Comparison of ENCODE assay signal across 23 mouse cellular contexts in genomic region chr8:94552696-94553095, GRCm38 (mm10). TPM values are rescaled to one million over a fixed set of nuclear protein-coding genes. Genes with fewer than 3 reads are reported as not detected.
DNase-seq lines count a peak whose midpoint lies in the region; ATAC-seq and TF ChIP-seq lines count a peak whose summit lies in the region.
"Had no signal": no experiment of that assay in that cellular context is flagged by ENCODE, and none has a peak within 500 bp of the region (broad histone marks: within the 10 kb centered on the region; RNA-seq: fewer than 3 reads in every experiment).

No protein-coding gene starts in this region.

- H3K4me3 ChIP-seq in forebrain, embryonic 10.5 days, result no peak overlapping the region
- no peak overlapping the region for H3K4me3 ChIP-seq in forebrain, embryonic 16.5 days (replicated peaks; ENCODE audit: low read length)
- H3K4me3 ChIP-seq in forebrain, embryonic 13.5 days, result no peak overlapping the region
- H3K4me3 ChIP-seq in myocyte, result no peak overlapping the region
- H3K4me3 ChIP-seq: embryonic facial prominence, embryonic 15.5 days; limb, embryonic 13.5 days; liver, embryonic 15.5 days; megakaryocyte, embryonic 14.5 days; stomach, embryonic 15.5 days had no signal

- peaks cover 57% of the 10 kb centered on the region for H3K4me1 ChIP-seq in forebrain, embryonic 10.5 days
- peaks cover 19% of the 10 kb centered on the region for H3K4me1 ChIP-seq in forebrain, embryonic 16.5 days (replicated peaks; ENCODE audit: control insufficient read depth, insufficient read depth, low read length)
- H3K4me1 ChIP-seq in forebrain, embryonic 13.5 days, result peaks cover 39% of the 10 kb centered on the region
- H3K4me1 ChIP-seq: embryonic facial prominence, embryonic 15.5 days; liver, embryonic 15.5 days; stomach, embryonic 15.5 days had no signal

- H3K36me3 ChIP-seq in forebrain, embryonic 10.5 days (replicated peaks), result 0 out of 2 replicates have a peak, but pooled peaks cover 2% of the 10 kb centered on the region
- no peaks in the 10 kb centered on the region for H3K36me3 ChIP-seq in forebrain, embryonic 16.5 days (ENCODE audit: control insufficient read depth, insufficient read depth)
- no peaks in the 10 kb centered on the region for H3K36me3 ChIP-seq in forebrain, embryonic 13.5 days (ENCODE audit: poor library complexity, severe bottlenecking)
- H3K36me3 ChIP-seq in myocyte (ENCODE audit: control insufficient read depth, insufficient read depth), result no peaks in the 10 kb centered on the region
- H3K36me3 ChIP-seq: embryonic facial prominence, embryonic 15.5 days; limb, embryonic 13.5 days; liver, embryonic 15.5 days; stomach, embryonic 15.5 days had no signal

- 85% methylated on average over 2 of the region's 2 CpGs for WGBS in forebrain, embryonic 10.5 days
- WGBS in forebrain, embryonic 16.5 days, result 60% methylated on average over 2 of the region's 2 CpGs
- WGBS in forebrain, embryonic 13.5 days, result 84% methylated on average over 2 of the region's 2 CpGs

- no peaks in the 10 kb centered on the region for H3K9me3 ChIP-seq in forebrain, embryonic 10.5 days
- no peaks in the 10 kb centered on the region for H3K9me3 ChIP-seq in forebrain, embryonic 16.5 days (ENCODE audit: control insufficient read depth, low read length)
- H3K9me3 ChIP-seq in forebrain, embryonic 13.5 days (replicated peaks), result no peaks in the 10 kb centered on the region
- H3K9me3 ChIP-seq: embryonic facial prominence, embryonic 15.5 days; limb, embryonic 13.5 days; liver, embryonic 15.5 days; megakaryocyte, embryonic 14.5 days; stomach, embryonic 15.5 days had no signal

- no peak overlapping the region for H3ac ChIP-seq in myocyte (ENCODE audit: control insufficient read depth, insufficient read length)

- H3K4me2 ChIP-seq in forebrain, embryonic 16.5 days (ENCODE audit: low read length), result no peak overlapping the region
- no peak overlapping the region for H3K4me2 ChIP-seq in forebrain, embryonic 13.5 days
- no peak overlapping the region for H3K4me2 ChIP-seq in myocyte (ENCODE audit: low read depth)
- H3K4me2 ChIP-seq: embryonic facial prominence, embryonic 15.5 days; limb, embryonic 13.5 days; liver, embryonic 15.5 days; stomach, embryonic 15.5 days had no signal

- ATAC-seq in forebrain, embryonic 16.5 days, result no peak
- no peak for ATAC-seq in forebrain, embryonic 13.5 days
- peak; percentile 54 for ATAC-seq in megakaryocyte progenitor cell, adult 5-6 weeks (replicated peaks; ENCODE audit: poor library complexity)
- ATAC-seq: lung, postnatal 0 days had no signal

- H3K27me3 ChIP-seq in forebrain, embryonic 10.5 days (ENCODE audit: poor library complexity, severe bottlenecking), result no peaks in the 10 kb centered on the region
- H3K27me3 ChIP-seq in forebrain, embryonic 16.5 days (replicated peaks; ENCODE audit: control insufficient read depth, insufficient read depth, low read length), result no peaks in the 10 kb centered on the region
- no peaks in the 10 kb centered on the region for H3K27me3 ChIP-seq in forebrain, embryonic 13.5 days
- no peaks in the 10 kb centered on the region for H3K27me3 ChIP-seq in myocyte (ENCODE audit: control insufficient read depth, insufficient read depth, insufficient read length)
- H3K27me3 ChIP-seq: CH12.LX; embryonic facial prominence, embryonic 15.5 days; limb, embryonic 13.5 days; liver, embryonic 15.5 days; stomach, embryonic 15.5 days had no signal

- no peak for DNase-seq in forebrain, embryonic 10.5 days (ENCODE audit: extremely low spot score, low spot score)
- DNase-seq in gastrocnemius, adult 18-20 months (ENCODE audit: low spot score), result no peak
- DNase-seq in adipocyte (ENCODE audit: low spot score), result no peak
- DNase-seq in cerebellum, adult 18-20 months, result no peak
- DNase-seq: adrenal gland, postnatal 25 days; cerebellum, adult 8-10 months; gastrocnemius, postnatal 10 days; kidney, adult 18-20 months; kidney, postnatal 14 days; layer of hippocampus, adult 9-11 months; right cerebral cortex, postnatal 14 days; thymus, adult 2 months had no signal

- no peak overlapping the region for H3K9ac ChIP-seq in forebrain, embryonic 16.5 days (replicated peaks; ENCODE audit: low read depth, low read length)
- H3K9ac ChIP-seq in forebrain, embryonic 13.5 days, result no peak overlapping the region
- H3K9ac ChIP-seq: embryonic facial prominence, embryonic 15.5 days; limb, embryonic 13.5 days; liver, embryonic 15.5 days; stomach, embryonic 15.5 days had no signal

- no peaks in the 10 kb centered on the region for H3K79me2 ChIP-seq in myocyte (ENCODE audit: control insufficient read depth, insufficient read depth)

- TF ChIP-seq POLR2A in myocyte (IDR thresholded peaks at IDR 0.05; ENCODE audit: insufficient read length, low read depth), result no peak

- peak overlapping the region; percentile 90 for H3K27ac ChIP-seq in forebrain, embryonic 10.5 days
- H3K27ac ChIP-seq in forebrain, embryonic 16.5 days (ENCODE audit: low read length), result no peak overlapping the region
- H3K27ac ChIP-seq in forebrain, embryonic 13.5 days, result peak overlapping the region; percentile 88
- H3K27ac ChIP-seq: embryonic facial prominence, embryonic 15.5 days; limb, embryonic 13.5 days; liver, embryonic 15.5 days; stomach, embryonic 15.5 days had no signal

TF ChIP-seq in myocyte, 11 proteins besides CTCF, POLR2A, EP300 and RAD21:
- TF ChIP-seq REST (IDR thresholded peaks at IDR 0.05; ENCODE audit: insufficient read depth, insufficient read length), result no peak
- no peak for TF ChIP-seq POLR2AphosphoS2 (IDR thresholded peaks at IDR 0.05; ENCODE audit: insufficient read length, low read depth)
- peak in 2 of 3 experiments; percentile 46 to 68 for TF ChIP-seq MYOG (IDR thresholded peaks at IDR 0.05; ENCODE audit: control insufficient read depth in 1 of 3, insufficient read depth in 1 of 3, insufficient read length in 2 of 3, low read depth in 2 of 3)
- peak in 1 of 3 experiments; percentile 49 for TF ChIP-seq MYOD1 (IDR thresholded peaks at IDR 0.05; ENCODE audit: control insufficient read depth in 1 of 3, insufficient read length in 2 of 3, low read depth in 2 of 3)
- TF ChIP-seq E2F4 (IDR thresholded peaks at IDR 0.05; ENCODE audit: insufficient read depth), result no peak

RNA-seq across cellular contexts. Expression of gene Cpne2, which starts 19.9 kb away (rescaled TPM):
- 16.2 and 16.3 TPM in 2 replicates for polyA plus RNA-seq in forebrain, embryonic 10.5 days (2016; fragmentation: Nextera tagmentation; extraction: Ambion mirVana)
- 21.1 and 29.2 TPM in 2 replicates for polyA plus RNA-seq in forebrain, embryonic 16.5 days (2015; fragmentation: Nextera tagmentation; extraction: Ambion mirVana)
- polyA plus RNA-seq in forebrain, embryonic 13.5 days (2015; fragmentation: Nextera tagmentation; extraction: Ambion mirVana), result 14.3 and 18.6 TPM in 2 replicates
- total RNA-seq in megakaryocyte progenitor cell, adult 5-6 weeks (2015), result 98.4 and 104 TPM in 2 replicates
- total RNA-seq in megakaryocyte progenitor cell, adult 5-6 weeks (2017), result 54.1 and 64.9 TPM in 2 replicates
- 20.4 TPM for polyA plus RNA-seq in myocyte (2012; fragmentation: generic; extraction: Trizol)
- total RNA-seq in gastrocnemius, adult 18-20 months (2021), result 10 to 100 TPM in 1 of 2 experiments, 1 to 10 TPM in 1; 5.8 to 10.1 TPM

RNA-seq across cellular contexts. Expression of gene Rspry1, which starts 49.0 kb away (rescaled TPM):
- 48.3 and 48.9 TPM in 2 replicates for polyA plus RNA-seq in forebrain, embryonic 10.5 days (2016; fragmentation: Nextera tagmentation; extraction: Ambion mirVana)
- polyA plus RNA-seq in forebrain, embryonic 16.5 days (2015; fragmentation: Nextera tagmentation; extraction: Ambion mirVana), result 50.8 and 54.5 TPM in 2 replicates
- polyA plus RNA-seq in forebrain, embryonic 13.5 days (2015; fragmentation: Nextera tagmentation; extraction: Ambion mirVana), result 48.1 and 54.3 TPM in 2 replicates
- 39.4 and 41.1 TPM in 2 replicates for total RNA-seq in megakaryocyte progenitor cell, adult 5-6 weeks (2015)
- 31.6 and 35.4 TPM in 2 replicates for total RNA-seq in megakaryocyte progenitor cell, adult 5-6 weeks (2017)
- polyA plus RNA-seq in myocyte (2012; fragmentation: generic; extraction: Trizol), result 7.4 TPM
- 1 to 10 TPM; 7.9 TPM for total RNA-seq in gastrocnemius, adult 18-20 months (2021)

RNA-seq across cellular contexts. Expression of gene Fam192a, which starts 49.1 kb away (rescaled TPM):
- 90.1 and 90.5 TPM in 2 replicates for polyA plus RNA-seq in forebrain, embryonic 10.5 days (2016; fragmentation: Nextera tagmentation; extraction: Ambion mirVana)
- polyA plus RNA-seq in forebrain, embryonic 16.5 days (2015; fragmentation: Nextera tagmentation; extraction: Ambion mirVana), result 105 and 115 TPM in 2 replicates
- 108 TPM in 2 replicates for polyA plus RNA-seq in forebrain, embryonic 13.5 days (2015; fragmentation: Nextera tagmentation; extraction: Ambion mirVana)
- 35.3 and 40.4 TPM in 2 replicates for total RNA-seq in megakaryocyte progenitor cell, adult 5-6 weeks (2015)
- total RNA-seq in megakaryocyte progenitor cell, adult 5-6 weeks (2017), result 102 and 135 TPM in 2 replicates
- 24.2 TPM for polyA plus RNA-seq in myocyte (2012; fragmentation: generic; extraction: Trizol)
- total RNA-seq in gastrocnemius, adult 18-20 months (2021), result 10 to 100 TPM; 18.0 to 22.8 TPM
